In the genomic region with DNA sequence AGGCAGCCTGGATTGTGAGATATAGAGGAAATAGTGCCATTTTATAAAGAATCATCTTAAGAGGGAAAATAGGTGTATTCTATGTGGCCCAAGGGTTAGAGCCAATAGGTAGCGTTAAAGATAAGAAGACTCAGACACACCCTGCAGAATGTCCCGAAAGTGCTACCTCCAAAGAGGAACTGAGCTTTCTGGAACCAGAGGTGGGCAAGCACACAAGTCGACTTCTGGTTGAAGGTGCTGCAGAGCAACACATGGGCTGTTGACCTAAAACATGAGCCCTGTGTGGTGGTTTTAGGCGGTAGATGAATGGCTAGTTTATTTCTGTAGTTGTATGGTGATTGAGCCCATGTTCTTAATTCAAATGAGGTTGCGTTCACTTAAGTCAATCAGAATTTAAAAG, we compare ENCODE assay signal across 30 mouse cellular contexts.
"Had no signal": no experiment of that assay in that cellular context is flagged by ENCODE, and none has a peak within 500 bp of the region (broad histone marks: within the 10 kb centered on the region; RNA-seq: fewer than 3 reads in every experiment).

No protein-coding gene starts in this region.

- H3K4me2 ChIP-seq: heart, embryonic 11.5 days; heart, embryonic 12.5 days; heart, embryonic 13.5 days; heart, embryonic 15.5 days; hindbrain, embryonic 12.5 days; hindbrain, embryonic 13.5 days; hindbrain, embryonic 14.5 days; hindbrain, embryonic 15.5 days; intestine, embryonic 15.5 days; kidney, embryonic 15.5 days had no signal

- H3K4me1 ChIP-seq: hindbrain, embryonic 10.5 days; hindbrain, embryonic 12.5 days; hindbrain, embryonic 13.5 days; hindbrain, embryonic 15.5 days; intestine, embryonic 15.5 days; kidney, embryonic 15.5 days had no signal

- H3K27ac ChIP-seq: heart, embryonic 13.5 days; heart, embryonic 15.5 days; hindbrain, embryonic 10.5 days; hindbrain, embryonic 12.5 days; hindbrain, embryonic 13.5 days; hindbrain, embryonic 14.5 days; hindbrain, embryonic 15.5 days; hindbrain, postnatal 0 days; intestine, embryonic 15.5 days; kidney, embryonic 15.5 days; kidney, postnatal 0 days; layer of hippocampus, adult 2 months; left cerebral cortex, adult 2 months had no signal

- H3K4me3 ChIP-seq: heart, embryonic 12.5 days; heart, embryonic 13.5 days; heart, embryonic 15.5 days; hindbrain, embryonic 10.5 days; hindbrain, embryonic 12.5 days; hindbrain, embryonic 13.5 days; hindbrain, embryonic 15.5 days; intestine, embryonic 15.5 days; kidney, embryonic 15.5 days; layer of hippocampus, adult 2 months; left cerebral cortex, adult 2 months had no signal

- H3K27me3 ChIP-seq: heart, embryonic 12.5 days; heart, embryonic 13.5 days; heart, embryonic 15.5 days; hindbrain, embryonic 12.5 days; hindbrain, embryonic 13.5 days; hindbrain, embryonic 15.5 days; intestine, embryonic 15.5 days; kidney, embryonic 15.5 days had no signal

- H3K9ac ChIP-seq: heart, embryonic 12.5 days; heart, embryonic 13.5 days; heart, embryonic 15.5 days; hindbrain, embryonic 12.5 days; hindbrain, embryonic 13.5 days; hindbrain, embryonic 14.5 days; hindbrain, embryonic 15.5 days; intestine, embryonic 15.5 days; kidney, embryonic 15.5 days had no signal

- DNase-seq: heart, postnatal 10 days; heart, postnatal 14 days; heart, postnatal 4 days; kidney, adult 11 months; kidney, adult 18-20 months; kidney, adult 2 months; kidney, adult 8-10 months; kidney, adult 9 months; kidney, postnatal 10 days; kidney, postnatal 14 days; kidney, postnatal 25 days; kidney, postnatal 36 days; kidney, postnatal 4 days; layer of hippocampus, adult 9-11 months; layer of hippocampus, postnatal 36 days had no signal

- H3K36me3 ChIP-seq: heart, embryonic 12.5 days; heart, embryonic 13.5 days; heart, embryonic 15.5 days; hindbrain, embryonic 10.5 days; hindbrain, embryonic 12.5 days; hindbrain, embryonic 13.5 days; hindbrain, embryonic 15.5 days; intestine, embryonic 15.5 days; kidney, embryonic 15.5 days had no signal

- H3K9me3 ChIP-seq: heart, embryonic 15.5 days; hindbrain, embryonic 10.5 days; hindbrain, embryonic 12.5 days; hindbrain, embryonic 13.5 days; hindbrain, embryonic 15.5 days; intestine, embryonic 15.5 days; kidney, embryonic 15.5 days had no signal
